Mouse (Mus musculus) neural tube, embryonic 13.5 days (tissue): Measurements from ENCODE around the gene St8sia2. TPM values are rescaled to one million over a fixed set of nuclear protein-coding genes. Genes with fewer than 3 reads are reported as not detected.
"Not testable (repeated sequence)": the region's sequence is repeated elsewhere in the genome, so short reads cannot be mapped to it uniquely, and the experiment has no call there.

Experiments
- ATAC-seq: fragments of 200-750 bp; cut with Nextera tagmentation; 2 replicates; pipeline ENCODE4 v1.8.0; 2017; ENCODE audit warnings: low read depth, mild to moderate bottlenecking, moderate TSS enrichment, moderate library complexity
- H3K27ac ChIP-seq: fragments of 300-500 bp; sonication (generic); replicated peaks from 2 replicates; pipeline ENCODE4 v1.5.1; 2015; ENCODE audit warnings: moderate library complexity, mild to moderate bottlenecking, inconsistent platforms
- H3K27me3 ChIP-seq: fragments of 300-500 bp; sonication (generic); 2 replicates; pipeline ENCODE4 v1.6.1; 2015; ENCODE audit warnings: mild to moderate bottlenecking, inconsistent platforms
- H3K36me3 ChIP-seq: fragments of 300-500 bp; sonication (generic); 2 replicates; pipeline ENCODE4 v1.6.1; 2015; ENCODE audit warnings: mild to moderate bottlenecking, inconsistent platforms
- H3K4me1 ChIP-seq: fragments of 300-500 bp; sonication (generic); replicated peaks from 2 replicates; pipeline ENCODE4 v1.6.1; 2015; ENCODE audit warnings: inconsistent platforms
- H3K4me2 ChIP-seq: fragments of 300-500 bp; sonication (generic); 2 replicates; pipeline ENCODE4 v1.6.1; 2015; ENCODE audit warnings: inconsistent platforms, mild to moderate bottlenecking, moderate library complexity
- H3K4me3 ChIP-seq: fragments of 300-500 bp; sonication (generic); 2 replicates; pipeline ENCODE4 v1.5.1; 2015; ENCODE audit warnings: mild to moderate bottlenecking, inconsistent platforms
- H3K9ac ChIP-seq: fragments of 300-500 bp; sonication (generic); 2 replicates; pipeline ENCODE4 v1.6.1; 2015; ENCODE audit warnings: moderate library complexity, mild to moderate bottlenecking, inconsistent platforms
- H3K9me3 ChIP-seq: fragments of 300-500 bp; sonication (generic); 2 replicates; pipeline ENCODE4 v1.6.1; 2016; ENCODE audit warnings: inconsistent platforms
- WGBS: fragments of 180-500 bp; shearing (Covaris S2); methylation state at CpG from one replicate; pipeline ENCODE4 v1.1.7; 2015; 5-methylcytosine and 5-hydroxymethylcytosine counted together
- polyA plus RNA-seq: library from polyadenylated mRNA; unstranded; fragments of >200 nt; fragmentation: Nextera tagmentation; extraction: Ambion mirVana; gene quantifications from 2 replicates; pipeline ENCODE4 v1.2.1, GENCODE M21; 2015

Gene St8sia2
- polyA plus RNA-seq, 1 experiment from 2014 or later = 63.6 TPM

DNA sequence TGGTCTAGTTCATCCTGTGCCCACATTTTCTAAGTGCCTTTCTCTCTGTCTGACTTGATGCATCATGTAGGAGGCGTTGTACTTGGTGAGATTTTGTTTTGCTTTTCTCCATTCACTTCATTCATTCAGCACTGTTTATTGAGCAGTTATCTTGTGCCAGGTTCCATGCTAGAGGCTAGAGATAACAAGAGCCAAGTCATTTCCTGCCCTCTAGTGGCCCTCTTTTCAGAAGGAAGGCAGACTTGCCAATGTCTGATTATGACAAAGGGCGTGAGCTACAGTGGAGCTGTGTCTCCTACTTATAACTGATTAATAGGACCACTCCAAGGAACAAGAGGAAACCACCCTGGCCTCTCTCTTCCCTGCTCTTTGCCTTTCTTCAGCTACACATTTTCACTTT, 3.1 kb upstream of the St8sia2 start:
- 78% methylated on average over 2 of the region's 2 CpGs for WGBS
- H3K4me1 ChIP-seq = peaks cover 15% of the 10 kb centered on the region
- no peak overlapping the region for H3K27ac ChIP-seq

DNA sequence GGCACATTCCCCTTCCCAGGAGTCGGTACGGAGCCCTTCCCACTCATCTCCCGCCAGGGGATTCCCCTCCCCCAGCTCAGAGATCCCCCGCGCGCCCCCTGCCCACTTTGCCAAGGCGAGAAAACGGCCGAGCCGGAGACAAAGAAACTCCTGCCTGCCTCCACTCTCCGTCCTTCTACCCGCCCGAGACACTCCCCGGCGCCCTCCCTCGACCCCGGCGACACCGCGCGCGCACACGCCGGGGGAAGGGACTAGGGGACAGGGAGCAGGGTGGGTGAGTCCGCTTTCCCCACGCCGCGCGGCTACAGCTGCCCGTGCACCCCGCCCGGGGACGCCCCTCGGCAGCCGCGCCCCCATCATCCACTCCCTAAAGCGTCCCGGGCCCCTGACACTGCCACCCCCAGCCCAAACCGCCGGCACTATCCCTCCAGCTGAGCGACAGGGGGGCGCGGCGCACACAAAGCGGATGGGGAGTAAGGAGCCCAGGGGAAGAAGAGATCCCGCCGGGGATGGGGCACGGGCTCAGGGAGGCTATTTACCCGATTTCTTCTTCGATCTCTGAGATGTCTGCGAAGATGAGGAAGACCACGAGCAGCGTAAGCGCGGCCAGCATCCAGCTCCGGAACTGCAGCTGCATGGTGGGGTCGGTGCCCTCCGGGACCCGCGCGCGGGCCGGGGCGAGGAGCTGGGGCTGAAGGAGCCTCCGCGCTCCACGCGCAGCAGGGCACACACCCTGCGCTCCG, 461 bp downstream of the St8sia2 start:
- ATAC-seq = peak; percentile 56
- Histone ChIP-seq H3K9ac (peak overlapping the region; percentile 99), H3K27ac (peak overlapping the region; percentile 98), H3K36me3 (no peaks in the 10 kb centered on the region), H3K4me1 (peaks cover 51% of the 10 kb centered on the region), H3K27me3 (peaks cover 10% of the 10 kb centered on the region), H3K4me3 (peak overlapping the region; percentile 81), H3K4me2 (peak overlapping the region; percentile 85), H3K9me3 (no peaks in the 10 kb centered on the region)
- under 1% methylated on average over 66 of the region's 70 CpGs for WGBS

More for the DNA sequence above, 3.1 kb upstream of the St8sia2 start:
- Histone ChIP-seq H3K4me2 (no peak overlapping the region), H3K27me3 (peaks cover 15% of the 10 kb centered on the region), H3K36me3 (no peaks in the 10 kb centered on the region), H3K4me3 (no peak overlapping the region), H3K9ac (no peak overlapping the region), H3K9me3 (no peaks in the 10 kb centered on the region)
- ATAC-seq = no peak

DNA sequence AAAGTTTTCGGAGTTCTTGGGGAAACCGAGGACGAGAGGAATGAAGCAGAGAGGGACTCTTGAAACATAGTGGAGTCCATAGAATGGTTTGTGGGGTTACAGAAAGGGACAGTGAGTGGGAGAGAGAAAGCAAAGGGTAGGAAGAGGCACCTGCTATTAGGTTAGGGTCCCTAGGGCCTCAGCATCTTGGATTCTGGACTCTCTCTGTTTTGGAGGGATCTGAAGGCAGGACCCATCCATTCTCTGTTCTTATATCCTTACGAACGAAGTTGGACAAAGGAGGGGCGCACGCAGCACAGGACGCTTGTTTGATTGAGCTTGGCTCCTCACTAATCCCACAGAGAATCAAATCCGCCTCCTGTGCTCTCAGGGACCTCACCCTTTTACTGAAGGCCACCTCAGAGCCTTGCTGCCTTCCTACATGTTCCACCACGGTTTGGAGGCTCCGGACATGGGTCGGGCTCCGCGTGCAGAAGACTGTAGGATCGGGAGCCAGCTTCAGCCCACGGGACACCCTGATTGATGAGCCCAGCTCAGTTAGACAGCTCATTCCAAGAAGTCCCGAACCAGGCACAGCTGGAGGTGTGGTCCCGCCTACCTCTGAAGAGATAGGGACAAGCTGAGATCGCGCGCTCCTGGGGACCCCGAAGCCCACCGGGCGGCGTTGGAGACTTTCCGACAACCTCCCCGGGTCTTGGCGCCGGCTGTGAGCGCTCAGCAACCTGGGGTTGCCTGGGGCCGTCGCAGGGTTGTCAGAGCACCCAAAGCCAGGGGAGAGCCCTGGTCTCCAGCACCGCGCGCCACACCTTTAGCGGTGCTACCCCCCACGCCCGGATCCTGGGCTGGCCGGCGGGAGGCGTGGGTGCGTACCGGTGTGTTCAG, 1.3 kb downstream of the St8sia2 start:
- Histone ChIP-seq H3K4me3 (peak overlapping the region; percentile 81), H3K27me3 (peaks cover 10% of the 10 kb centered on the region), H3K9ac (peak overlapping the region; percentile 99)

DNA sequence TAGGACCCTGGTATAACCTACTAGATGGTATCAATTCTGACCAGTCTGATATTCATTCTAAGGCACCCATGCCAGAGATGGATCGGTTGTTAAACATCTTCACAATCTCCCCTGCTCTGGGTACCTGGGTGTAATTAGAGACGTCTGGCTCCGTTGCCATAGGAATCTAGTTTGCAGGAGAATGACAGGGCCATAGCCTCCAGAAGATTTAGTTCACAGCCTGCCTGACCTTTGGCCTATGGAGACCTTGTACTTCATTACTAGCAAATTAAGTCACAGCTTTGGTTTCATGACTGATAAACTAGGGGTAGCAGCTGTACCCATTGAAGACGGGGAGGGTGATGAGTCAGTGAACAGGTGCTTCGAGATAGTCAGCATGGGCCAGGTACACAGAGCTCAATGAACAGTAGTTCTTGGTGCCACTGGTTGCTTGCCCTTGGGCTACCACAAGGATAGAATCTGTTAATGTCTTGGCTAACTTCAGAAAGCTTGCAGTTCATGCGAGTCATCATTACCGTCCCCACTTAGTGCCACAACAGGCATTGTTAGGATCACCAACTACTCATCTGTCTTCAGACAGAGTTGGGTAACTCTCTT, 4.4 kb downstream of the St8sia2 start:
- 48% methylated on average over 7 of the region's 7 CpGs for WGBS
- Histone ChIP-seq H3K27me3 (no peaks in the 10 kb centered on the region), H3K9ac (no peak overlapping the region; the same call in 1 of the 2 replicates), H3K4me2 (peak overlapping the region; percentile 27; the same call in 1 of the 2 replicates), H3K27ac (no peak overlapping the region), H3K36me3 (no peaks in the 10 kb centered on the region; the same call in 1 of the 2 replicates), H3K4me1 (peaks cover 81% of the 10 kb centered on the region), H3K4me3 (no peak overlapping the region), H3K9me3 (no peaks in the 10 kb centered on the region)
- ATAC-seq = no peak

More for the DNA sequence above, 1.3 kb downstream of the St8sia2 start:
- 3% methylated on average over 43 of the region's 43 CpGs for WGBS
- Histone ChIP-seq H3K4me2 (peak overlapping the region; percentile 85), H3K9me3 (no peaks in the 10 kb centered on the region), H3K27ac (peak overlapping the region; percentile 98), H3K36me3 (no peaks in the 10 kb centered on the region), H3K4me1 (peaks cover 59% of the 10 kb centered on the region)
- ATAC-seq = peak; percentile 45

DNA sequence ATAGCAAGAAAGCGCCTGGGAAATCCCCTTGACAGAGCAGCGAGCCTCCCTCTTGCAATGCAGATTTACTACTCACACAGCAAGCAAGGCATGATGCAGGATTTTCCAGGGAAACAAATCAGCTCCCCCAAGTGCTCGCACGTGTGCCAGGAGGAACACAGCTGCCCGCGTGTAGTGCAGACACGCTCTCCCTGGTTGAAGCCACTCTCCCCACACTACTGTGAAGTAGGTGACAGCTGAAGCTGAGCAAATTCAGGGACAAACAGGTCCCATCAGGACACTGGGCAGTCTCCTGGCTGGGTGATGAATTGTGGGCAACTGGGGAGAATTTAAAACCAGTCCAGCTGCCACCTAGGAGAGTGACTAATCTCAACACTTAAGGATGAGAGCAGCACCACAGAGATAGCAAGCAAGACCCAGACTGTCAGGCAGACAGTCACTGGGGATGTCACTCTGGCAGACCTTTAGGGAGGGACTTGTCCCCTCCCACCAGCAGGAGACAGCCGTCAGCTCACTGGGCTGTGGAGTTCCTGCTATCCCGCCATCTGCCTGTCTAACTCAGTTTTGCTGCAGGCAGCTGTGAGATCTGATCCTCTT, 6.6 kb downstream of the St8sia2 start:
- peak overlapping the region; percentile 64 for H3K9ac ChIP-seq
- 5% methylated on average over 9 of the region's 9 CpGs for WGBS
- H3K27me3 ChIP-seq = no peaks in the 10 kb centered on the region
- H3K4me2 ChIP-seq = peak overlapping the region; percentile 46
- H3K9me3 ChIP-seq = no peaks in the 10 kb centered on the region
- H3K36me3 ChIP-seq = no peaks in the 10 kb centered on the region; the same call in 1 of the 2 replicates
- peak; percentile 81 for ATAC-seq
- peak overlapping the region; percentile 93 for H3K27ac ChIP-seq
- peaks cover 88% of the 10 kb centered on the region for H3K4me1 ChIP-seq
- H3K4me3 ChIP-seq = peak overlapping the region; percentile 5; the same call in 1 of the 2 replicates

DNA sequence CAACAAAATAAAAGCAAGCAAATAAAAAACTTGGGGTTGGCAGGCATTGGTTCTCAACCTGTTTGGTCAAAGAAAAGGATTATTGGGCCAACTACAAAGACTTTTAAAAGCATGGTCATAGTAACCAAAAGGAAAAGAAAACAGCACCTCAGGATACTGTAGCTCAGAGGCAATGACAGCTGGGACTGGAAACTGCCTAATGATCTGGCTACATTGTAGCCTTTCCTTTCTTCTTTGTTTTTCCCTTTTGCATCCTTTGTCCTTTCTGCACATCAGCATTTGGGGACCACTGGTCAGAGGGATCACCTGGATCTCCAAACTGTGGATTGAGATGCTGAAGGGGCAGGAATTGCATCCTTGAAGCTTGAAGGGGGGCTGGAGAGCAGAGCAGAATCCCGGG, 7.1 kb downstream of the St8sia2 start:
- Histone ChIP-seq H3K4me2 (peak overlapping the region; percentile 46), H3K9me3 (no peaks in the 10 kb centered on the region), H3K4me1 (peaks cover 83% of the 10 kb centered on the region), H3K27ac (peak overlapping the region; percentile 93), H3K27me3 (no peaks in the 10 kb centered on the region), H3K4me3 (peak overlapping the region; percentile 5; the same call in 1 of the 2 replicates), H3K36me3 (no peaks in the 10 kb centered on the region; the same call in 1 of the 2 replicates), H3K9ac (peak overlapping the region; percentile 64)
- no peak for ATAC-seq
- WGBS = 0% methylated on average over 1 of the region's 1 CpGs

DNA sequence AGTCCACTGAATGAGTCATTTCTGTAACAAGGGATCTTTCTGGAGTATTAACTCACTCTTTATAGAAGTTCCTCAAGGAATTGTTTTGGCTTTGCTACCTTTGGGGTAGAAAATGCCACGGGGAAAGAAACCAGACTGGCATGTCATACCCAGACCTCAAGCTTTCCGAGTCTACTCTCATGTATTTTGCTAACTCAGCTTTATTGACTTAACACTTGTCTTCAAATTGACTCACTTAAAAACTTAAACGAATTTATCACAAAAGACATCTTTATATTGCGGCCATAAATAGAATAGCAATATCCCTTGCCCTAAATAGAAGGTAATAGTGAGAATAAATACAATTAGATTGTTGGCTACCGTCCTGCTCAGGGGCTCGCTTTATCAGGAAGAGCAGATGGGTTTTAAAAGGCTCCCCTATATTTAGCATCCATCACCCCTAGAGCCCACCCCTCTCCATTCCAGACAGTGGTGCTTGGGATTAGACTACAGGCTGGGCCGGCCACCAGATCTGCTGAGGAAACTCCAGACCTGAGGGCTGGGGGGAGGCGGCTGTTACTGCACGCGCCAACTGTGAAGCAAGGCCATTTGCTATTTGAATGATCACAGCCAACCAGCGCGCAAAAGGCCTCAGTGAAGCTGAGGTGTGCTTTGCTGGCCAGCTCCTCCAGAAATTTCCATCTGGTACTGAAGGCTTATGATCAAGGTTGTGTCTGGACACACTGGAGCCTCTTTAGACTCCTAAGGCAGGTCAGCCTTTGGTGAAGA, 12.6 kb downstream of the St8sia2 start:
- Histone ChIP-seq H3K9me3 (no peaks in the 10 kb centered on the region), H3K36me3 (peaks cover 6% of the 10 kb centered on the region), H3K27ac (no peak overlapping the region), H3K4me2 (no peak overlapping the region), H3K9ac (no peak overlapping the region), H3K4me3 (no peak overlapping the region), H3K27me3 (no peaks in the 10 kb centered on the region), H3K4me1 (peaks cover 34% of the 10 kb centered on the region)
- no peak; the same call in 1 of the 2 replicates for ATAC-seq
- WGBS = 70% methylated on average over 12 of the region's 12 CpGs

DNA sequence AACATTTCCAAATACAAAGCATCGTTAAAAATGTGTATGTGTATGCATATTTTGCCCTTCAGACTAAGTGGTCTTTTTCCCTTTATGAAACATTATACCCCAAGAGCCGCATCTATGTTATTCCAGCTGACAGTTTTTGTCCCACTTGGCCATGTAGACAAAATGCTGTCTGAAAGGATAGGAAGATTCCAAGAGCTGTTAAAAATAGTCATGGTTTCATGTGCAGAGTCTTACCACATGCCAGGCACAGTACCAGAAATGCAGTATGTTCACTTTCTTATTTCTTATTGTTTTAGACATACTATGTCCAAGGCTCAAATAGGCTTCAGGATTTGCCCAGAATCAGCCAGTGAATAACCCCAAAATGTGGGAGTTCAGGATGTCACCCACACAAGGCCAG, 24.1 kb downstream of the St8sia2 start:
- H3K27ac ChIP-seq = no peak overlapping the region

DNA sequence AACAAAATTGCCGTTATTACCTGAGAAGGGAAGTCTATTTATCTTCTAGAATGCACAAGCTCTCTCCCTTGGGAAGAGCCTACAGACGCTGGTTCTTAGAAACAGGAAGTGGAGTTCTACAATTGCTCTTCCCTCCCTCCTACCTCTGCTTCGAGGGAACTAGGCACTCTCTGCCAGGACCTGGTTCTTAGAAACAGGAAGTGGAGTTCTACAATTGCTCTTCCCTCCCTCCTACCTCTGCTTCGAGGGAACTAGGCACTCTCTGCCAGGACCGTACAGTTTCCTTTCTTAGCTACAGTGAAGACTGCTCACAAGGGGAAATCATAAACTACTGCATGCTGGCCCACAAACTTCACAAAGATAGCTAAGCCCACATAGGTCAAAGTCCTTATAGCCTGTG, 41.3 kb downstream of the St8sia2 start:
- ATAC-seq = not testable (repeated sequence)
- peaks cover 62% of the 10 kb centered on the region for H3K36me3 ChIP-seq
- 68% methylated on average over 5 of the region's 5 CpGs for WGBS

More for the DNA sequence above, 24.1 kb downstream of the St8sia2 start:
- no peak for ATAC-seq
- H3K9ac ChIP-seq = no peak overlapping the region
- no peaks in the 10 kb centered on the region for H3K27me3 ChIP-seq
- peaks cover 19% of the 10 kb centered on the region for H3K36me3 ChIP-seq
- WGBS = 91% methylated on average over 2 of the region's 2 CpGs
- no peak overlapping the region for H3K4me3 ChIP-seq
- H3K9me3 ChIP-seq = 0 out of 2 replicates have a peak, but pooled peaks cover 5% of the 10 kb centered on the region
- peaks cover 3% of the 10 kb centered on the region; the same call in 1 of the 2 replicates for H3K4me1 ChIP-seq
- no peak overlapping the region for H3K4me2 ChIP-seq

DNA sequence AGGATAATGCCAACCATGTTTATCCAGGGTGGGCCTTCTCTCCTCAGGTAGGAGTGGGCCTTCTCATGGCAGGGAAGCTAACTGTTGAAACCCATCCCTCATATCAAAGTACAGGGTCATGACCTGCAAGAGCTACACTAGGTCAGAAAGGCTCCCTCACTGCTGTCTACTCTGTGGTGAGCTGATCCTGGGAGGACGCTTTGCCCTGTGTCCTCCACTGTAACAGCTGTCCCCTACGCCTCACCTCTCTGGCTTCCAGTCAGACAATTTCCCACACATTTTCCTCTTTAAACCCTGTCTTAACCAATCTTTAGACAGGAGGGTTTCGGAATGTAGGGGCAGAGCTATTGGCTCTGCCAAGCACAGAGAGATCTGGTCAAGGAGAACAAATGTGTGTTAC, 48.3 kb downstream of the St8sia2 start:
- ATAC-seq = no peak

More for the DNA sequence above, 41.3 kb downstream of the St8sia2 start:
- H3K9me3 ChIP-seq, H3K9ac ChIP-seq, H3K27ac ChIP-seq, H3K27me3 ChIP-seq, H3K4me2 ChIP-seq, H3K4me3 ChIP-seq: not testable (repeated sequence)
- H3K4me1 ChIP-seq = peaks cover 16% of the 10 kb centered on the region; the same call in 1 of the 2 replicates

DNA sequence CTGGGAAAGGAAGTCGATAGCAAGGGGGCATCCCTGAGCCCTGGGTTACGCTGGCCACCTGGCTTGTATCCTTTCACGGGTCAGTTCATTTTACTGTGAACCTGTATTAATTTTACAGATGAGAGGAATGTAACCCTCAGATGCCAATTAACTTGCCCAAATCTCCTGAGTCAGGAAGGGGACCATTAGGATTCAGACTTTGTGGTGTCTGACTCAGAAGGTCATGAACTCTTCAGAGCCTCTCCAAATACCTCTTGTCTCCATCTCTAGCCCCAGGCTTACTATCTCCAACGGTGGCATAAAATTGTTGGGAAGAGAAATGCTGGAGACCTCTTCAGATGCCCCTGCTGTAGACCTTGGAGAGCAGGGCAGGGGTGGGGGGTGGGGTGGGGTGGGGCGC, 51.1 kb downstream of the St8sia2 start:
- Histone ChIP-seq H3K4me2 (no peak overlapping the region), H3K27me3 (no peaks in the 10 kb centered on the region), H3K9ac (no peak overlapping the region), H3K4me1 (no peaks in the 10 kb centered on the region), H3K4me3 (no peak overlapping the region), H3K27ac (no peak overlapping the region), H3K9me3 (no peaks in the 10 kb centered on the region), H3K36me3 (peaks cover 98% of the 10 kb centered on the region)
- WGBS = 88% methylated on average over 5 of the region's 5 CpGs
- no peak for ATAC-seq

More for the DNA sequence above, 48.3 kb downstream of the St8sia2 start:
- Histone ChIP-seq H3K27ac (no peak overlapping the region), H3K27me3 (no peaks in the 10 kb centered on the region), H3K9ac (no peak overlapping the region), H3K36me3 (peaks cover 89% of the 10 kb centered on the region), H3K4me3 (no peak overlapping the region), H3K9me3 (no peaks in the 10 kb centered on the region), H3K4me1 (no peaks in the 10 kb centered on the region), H3K4me2 (no peak overlapping the region)
- 93% methylated on average over 3 of the region's 3 CpGs for WGBS
